Mouse (Mus musculus) cerebellum, adult 2 months (tissue): ENCODE measurements at regions not wholly inside any gene's neighbourhood (a gene's known extent, or its start where the extent isn't known, plus 50 kb on each side); places are given as distances from the start of the nearest gene placed in this dataset.

Experiments
- CTCF ChIP-seq: fragments of 200-500 bp; IDR thresholded peaks from 2 replicates; pipeline ENCODE4 v1.5.1; 2011; ENCODE audit warnings: low read depth, mild to moderate bottlenecking, control low read depth, low read length, moderate library complexity, borderline replicate concordance; ENCODE audit not compliant: insufficient read depth
- POLR2A ChIP-seq: fragments of 200-500 bp; IDR thresholded peaks from 2 replicates; pipeline ENCODE4 v1.6.1; 2011; ENCODE audit warnings: low read length, control low read depth, borderline replicate concordance; ENCODE audit not compliant: insufficient read depth

GRCm38 (mm10) chr7:134501079-134501478, 115.6 kb upstream of the D7Ertd443e start:
- TF ChIP-seq CTCF (no peak), POLR2A (no peak)
